Mouse (Mus musculus) embryonic facial prominence, embryonic 15.5 days (tissue): ENCODE measurements around the gene Tsc22d1. TPM values are rescaled to one million over a fixed set of nuclear protein-coding genes. Genes with fewer than 3 reads are reported as not detected.
A peak's percentile ranks its signal among the peaks of the same experiment; 100 is the strongest.

Experiments
- ATAC-seq: fragments of 200-750 bp; cut with Nextera tagmentation; 2 replicates; pipeline ENCODE4 v1.8.0; 2017; ENCODE audit warnings: low read depth, moderate TSS enrichment; ENCODE audit not compliant: insufficient number of reproducible peaks, low FRiP score, low TSS enrichment
- H3K27ac ChIP-seq: fragments of 300-500 bp; sonication (generic); replicated peaks from 2 replicates; pipeline ENCODE4 v1.5.1; 2015; ENCODE audit warnings: mild to moderate bottlenecking, inconsistent platforms
- H3K27me3 ChIP-seq: fragments of 300-500 bp; sonication (generic); 2 replicates; pipeline ENCODE4 v1.6.1; 2015; ENCODE audit warnings: inconsistent platforms
- H3K36me3 ChIP-seq: fragments of 300-500 bp; sonication (generic); 2 replicates; pipeline ENCODE4 v1.6.1; 2015; ENCODE audit warnings: mild to moderate bottlenecking, inconsistent platforms
- H3K4me1 ChIP-seq: fragments of 300-500 bp; sonication (generic); 2 replicates; pipeline ENCODE4 v1.6.1; 2015; ENCODE audit warnings: inconsistent platforms
- H3K4me2 ChIP-seq: fragments of 300-500 bp; sonication (generic); replicated peaks from 2 replicates; pipeline ENCODE4 v1.6.1; 2015; ENCODE audit warnings: mild to moderate bottlenecking, inconsistent platforms
- H3K4me3 ChIP-seq: fragments of 300-500 bp; sonication (generic); replicated peaks from 2 replicates; pipeline ENCODE4 v1.5.1; 2015; ENCODE audit warnings: mild to moderate bottlenecking, inconsistent platforms
- H3K9ac ChIP-seq: fragments of 300-500 bp; sonication (generic); 2 replicates; pipeline ENCODE4 v1.6.1; 2015; ENCODE audit warnings: inconsistent platforms
- H3K9me3 ChIP-seq: fragments of 300-500 bp; sonication (generic); replicated peaks from 2 replicates; pipeline ENCODE4 v1.6.1; 2016; ENCODE audit warnings: inconsistent platforms
- WGBS: fragments of 180-500 bp; shearing (Covaris S2); methylation state at CpG from one replicate; pipeline ENCODE4 v1.1.7; 2015; 5-methylcytosine and 5-hydroxymethylcytosine counted together
- polyA plus RNA-seq: library from polyadenylated mRNA; unstranded; fragments of >200 nt; fragmentation: Nextera tagmentation; extraction: Ambion mirVana; gene quantifications from 2 replicates; pipeline ENCODE4 v1.2.1, GENCODE M21; 2015

Gene Tsc22d1
- polyA plus RNA-seq, 1 experiment from 2014 or later, result 514 TPM

GRCm38 (mm10) chr14:76466641-76467323, 52.0 kb downstream of the Tsc22d1 start:
- Histone ChIP-seq H3K9me3 (no peaks in the 10 kb centered on the region), H3K27ac (peak overlapping the region; percentile 45; the same call in 1 of the 2 replicates)

GRCm38 (mm10) chr14:76467932-76468331, 53.2 kb downstream of the Tsc22d1 start:
- Histone ChIP-seq H3K9ac (no peak overlapping the region), H3K27me3 (no peaks in the 10 kb centered on the region), H3K4me3 (no peak overlapping the region), H3K27ac (peak overlapping the region; percentile 78), H3K4me1 (peaks cover 68% of the 10 kb centered on the region), H3K36me3 (no peaks in the 10 kb centered on the region), H3K9me3 (no peaks in the 10 kb centered on the region), H3K4me2 (0 out of 2 replicates have a peak overlapping the region, but pooled peaks have one; percentile 2)
- 25% methylated on average over 11 of the region's 11 CpGs for WGBS
- ATAC-seq, result peak; percentile 74

More at GRCm38 (mm10) chr14:76466641-76467323, 52.0 kb downstream of the Tsc22d1 start:
- H3K4me3 ChIP-seq, result no peak overlapping the region
- ATAC-seq, result peak; percentile 80
- H3K4me2 ChIP-seq, result no peak overlapping the region
- no peaks in the 10 kb centered on the region for H3K36me3 ChIP-seq
- H3K9ac ChIP-seq, result no peak overlapping the region
- peaks cover 58% of the 10 kb centered on the region for H3K4me1 ChIP-seq
- H3K27me3 ChIP-seq, result no peaks in the 10 kb centered on the region
- WGBS, result 34% methylated on average over 18 of the region's 18 CpGs

DNA sequence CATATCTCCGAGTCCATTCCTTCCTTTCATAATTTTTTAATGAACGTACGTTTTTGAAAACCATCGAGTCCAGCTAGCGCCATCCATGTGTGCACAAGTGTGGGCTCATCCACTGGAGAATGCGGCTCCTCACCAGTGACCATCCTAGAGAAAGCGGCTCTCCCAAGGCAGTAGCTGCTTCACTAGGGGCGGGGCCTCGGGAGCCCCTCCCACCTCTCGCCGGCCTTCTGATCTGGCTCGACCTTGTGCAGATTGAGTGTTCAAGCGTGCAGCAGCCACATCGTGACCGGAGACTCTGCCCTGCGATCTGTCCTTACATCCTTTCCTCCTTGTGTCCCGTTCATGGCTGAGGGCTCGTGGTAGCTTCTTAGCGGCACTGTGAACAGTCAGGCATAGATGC, 56.5 kb downstream of the Tsc22d1 start:
- Histone ChIP-seq H3K36me3 (no peaks in the 10 kb centered on the region), H3K9me3 (no peaks in the 10 kb centered on the region), H3K4me3 (no peak overlapping the region), H3K4me2 (no peak overlapping the region), H3K27ac (peak overlapping the region; percentile 68; the same call in 1 of the 2 replicates), H3K4me1 (peaks cover 49% of the 10 kb centered on the region), H3K9ac (no peak overlapping the region), H3K27me3 (no peaks in the 10 kb centered on the region)
- ATAC-seq, result no peak
- 78% methylated on average over 19 of the region's 19 CpGs for WGBS

DNA sequence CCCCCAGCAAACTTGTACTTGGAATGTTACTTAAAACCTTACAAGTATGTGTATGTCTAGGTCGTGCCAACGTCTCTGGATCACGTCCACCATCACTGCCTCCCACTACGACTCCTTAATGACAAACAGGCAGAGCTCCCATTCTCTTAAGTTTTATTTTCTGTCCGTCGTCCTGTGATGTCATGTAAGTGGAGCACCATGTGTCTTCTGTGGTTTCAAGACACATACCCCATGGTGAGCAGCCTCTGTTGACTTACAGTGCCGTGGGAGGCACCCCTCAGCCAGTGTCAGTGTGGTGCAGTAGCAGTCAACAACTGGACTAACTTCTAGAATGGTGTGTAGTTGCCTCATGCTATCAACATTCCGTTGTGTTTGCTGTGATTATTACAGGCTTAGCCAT, 57.7 kb downstream of the Tsc22d1 start:
- H3K4me3 ChIP-seq, result no peak overlapping the region
- no peaks in the 10 kb centered on the region for H3K27me3 ChIP-seq
- no peaks in the 10 kb centered on the region for H3K9me3 ChIP-seq
- H3K36me3 ChIP-seq, result no peaks in the 10 kb centered on the region
- H3K4me2 ChIP-seq, result no peak overlapping the region
- 35% methylated on average over 8 of the region's 8 CpGs for WGBS
- H3K9ac ChIP-seq, result no peak overlapping the region
- 0 out of 2 replicates have a peak, but pooled peaks have one; percentile 57 for ATAC-seq
- peaks cover 38% of the 10 kb centered on the region for H3K4me1 ChIP-seq
- H3K27ac ChIP-seq, result peak overlapping the region; percentile 68

DNA sequence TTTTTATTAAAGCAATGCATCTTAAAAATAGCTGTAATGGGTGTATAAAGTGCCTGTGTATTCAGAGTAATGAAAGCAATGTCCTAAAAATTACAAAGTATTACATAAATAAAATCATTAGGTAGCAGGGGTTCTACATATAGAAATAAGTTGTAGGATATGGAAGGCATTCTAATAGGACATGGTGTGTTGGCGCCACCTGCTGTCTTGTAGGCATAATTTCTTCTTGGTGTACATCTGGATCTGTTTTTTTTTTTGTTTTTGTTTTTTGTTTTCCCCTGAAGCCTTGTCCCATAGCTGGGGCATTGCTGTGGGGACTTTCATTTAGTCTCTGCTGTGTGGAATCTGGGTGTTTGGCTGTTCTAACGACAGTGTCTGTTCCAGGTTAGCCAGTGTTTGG, 58.6 kb downstream of the Tsc22d1 start:
- no peaks in the 10 kb centered on the region for H3K27me3 ChIP-seq
- WGBS, result 6% methylated on average over 2 of the region's 2 CpGs
- peaks cover 31% of the 10 kb centered on the region for H3K4me1 ChIP-seq
- no peaks in the 10 kb centered on the region for H3K9me3 ChIP-seq
- H3K27ac ChIP-seq, result no peak overlapping the region
- no peaks in the 10 kb centered on the region for H3K36me3 ChIP-seq
- H3K9ac ChIP-seq, result no peak overlapping the region
- no peak for ATAC-seq
- H3K4me2 ChIP-seq, result no peak overlapping the region
- H3K4me3 ChIP-seq, result no peak overlapping the region

GRCm38 (mm10) chr14:76474165-76474564, 59.4 kb downstream of the Tsc22d1 start:
- Histone ChIP-seq H3K9ac (no peak overlapping the region), H3K4me3 (no peak overlapping the region), H3K4me2 (no peak overlapping the region), H3K27ac (no peak overlapping the region), H3K4me1 (peaks cover 24% of the 10 kb centered on the region), H3K9me3 (no peaks in the 10 kb centered on the region), H3K36me3 (no peaks in the 10 kb centered on the region), H3K27me3 (no peaks in the 10 kb centered on the region)
- 65% methylated on average over 1 of the region's 1 CpGs for WGBS
- ATAC-seq, result no peak

DNA sequence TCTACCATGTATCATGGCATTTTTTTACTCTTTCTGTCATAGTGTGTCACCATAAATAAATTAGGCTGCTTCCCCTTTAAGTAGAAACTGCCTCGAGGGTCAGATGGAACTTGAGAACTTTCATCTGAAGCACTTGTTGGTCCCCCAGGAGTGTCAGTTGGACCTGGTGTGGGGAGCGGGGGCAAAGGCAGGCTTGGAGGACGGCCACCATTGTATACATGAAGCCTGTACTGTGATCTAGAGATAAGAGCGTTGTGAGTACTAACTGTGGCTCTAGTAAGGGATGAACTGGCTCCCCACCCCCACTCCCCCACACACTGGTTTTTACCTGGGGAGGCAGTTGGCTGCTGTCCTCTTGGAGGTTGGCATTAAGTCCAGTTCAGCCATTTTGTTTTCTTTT, 62.0 kb downstream of the Tsc22d1 start:
- Histone ChIP-seq H3K4me2 (no peak overlapping the region), H3K36me3 (no peaks in the 10 kb centered on the region), H3K4me3 (no peak overlapping the region), H3K4me1 (peaks cover 19% of the 10 kb centered on the region), H3K27me3 (no peaks in the 10 kb centered on the region), H3K9ac (no peak overlapping the region), H3K27ac (no peak overlapping the region), H3K9me3 (no peaks in the 10 kb centered on the region)
- WGBS, result 38% methylated on average over 4 of the region's 4 CpGs
- ATAC-seq, result no peak

DNA sequence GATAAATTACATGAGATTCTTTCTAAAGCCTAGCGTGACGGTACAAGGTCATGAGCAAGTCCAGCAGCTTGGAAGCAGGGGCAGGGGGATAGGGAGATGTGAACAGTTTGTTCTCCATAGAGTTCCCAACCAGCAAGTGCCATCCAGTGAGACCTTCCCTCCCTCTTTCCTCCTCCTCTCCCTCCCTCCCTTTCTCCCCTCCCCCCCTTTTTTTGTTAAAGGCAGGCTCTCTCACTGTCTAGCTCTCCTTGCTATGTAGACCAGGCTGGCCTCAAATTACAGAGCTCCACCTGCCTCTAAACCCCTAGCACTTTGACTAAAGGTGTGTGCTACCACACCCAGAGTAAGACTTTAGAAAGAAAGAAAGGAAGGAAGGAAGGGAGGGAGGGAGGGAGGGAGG, 63.3 kb downstream of the Tsc22d1 start:
- Histone ChIP-seq H3K9me3 (no peaks in the 10 kb centered on the region), H3K36me3 (no peaks in the 10 kb centered on the region), H3K4me2 (no peak overlapping the region), H3K27ac (no peak overlapping the region), H3K9ac (no peak overlapping the region), H3K27me3 (no peaks in the 10 kb centered on the region), H3K4me3 (no peak overlapping the region), H3K4me1 (peaks cover 6% of the 10 kb centered on the region)
- WGBS, result 86% methylated on average over 2 of the region's 2 CpGs
- no peak for ATAC-seq

DNA sequence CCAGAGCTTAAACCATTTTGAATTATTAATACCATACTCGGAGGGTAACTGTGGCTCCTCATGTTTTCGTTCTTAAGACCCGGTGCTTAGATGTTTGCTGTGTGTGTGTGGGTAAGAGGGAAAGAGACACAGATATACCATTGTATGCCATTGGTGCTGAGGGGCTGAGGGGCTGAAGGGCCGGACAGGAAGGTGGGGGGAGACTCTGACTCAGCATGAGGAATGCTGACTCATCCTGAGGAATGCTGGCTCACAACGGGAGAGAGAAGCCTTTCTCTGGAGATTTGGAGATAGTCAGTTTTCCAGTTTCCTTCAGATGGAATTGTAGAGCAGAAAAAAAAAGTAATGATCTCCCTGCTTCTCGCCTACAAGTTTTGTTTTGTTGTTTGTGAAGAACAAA, 63.9 kb downstream of the Tsc22d1 start:
- Histone ChIP-seq H3K4me2 (no peak overlapping the region), H3K27ac (no peak overlapping the region), H3K4me3 (no peak overlapping the region), H3K36me3 (no peaks in the 10 kb centered on the region), H3K9ac (no peak overlapping the region), H3K9me3 (no peaks in the 10 kb centered on the region), H3K4me1 (peaks cover 6% of the 10 kb centered on the region), H3K27me3 (no peaks in the 10 kb centered on the region)
- ATAC-seq, result no peak
- 29% methylated on average over 6 of the region's 6 CpGs for WGBS

DNA sequence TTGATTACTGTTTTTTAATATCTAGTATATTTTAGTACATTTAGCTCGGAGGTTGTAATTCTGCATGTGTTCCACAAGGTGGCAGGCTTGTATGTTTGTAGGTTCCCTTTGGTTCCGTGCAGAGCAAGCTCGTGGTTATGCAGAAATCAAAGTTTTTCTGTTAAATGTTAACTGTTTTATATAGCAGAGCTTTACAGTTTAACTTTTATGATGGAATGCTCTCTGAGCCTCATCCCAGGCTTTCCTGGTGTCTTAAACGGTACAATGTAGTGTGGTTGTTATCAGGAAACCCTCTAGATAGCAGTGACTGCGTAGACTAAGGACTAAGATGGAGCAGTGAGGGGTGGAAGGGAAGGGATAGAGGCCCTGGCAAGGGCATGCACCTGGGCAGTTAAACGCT, 65.1 kb downstream of the Tsc22d1 start:
- Histone ChIP-seq H3K27ac (no peak overlapping the region), H3K27me3 (no peaks in the 10 kb centered on the region), H3K4me2 (no peak overlapping the region), H3K36me3 (no peaks in the 10 kb centered on the region), H3K4me1 (peaks cover 6% of the 10 kb centered on the region), H3K9me3 (no peaks in the 10 kb centered on the region), H3K9ac (no peak overlapping the region), H3K4me3 (no peak overlapping the region)
- ATAC-seq, result 0 out of 2 replicates have a peak, but pooled peaks have one; percentile 34
- WGBS, result 34% methylated on average over 6 of the region's 6 CpGs

DNA sequence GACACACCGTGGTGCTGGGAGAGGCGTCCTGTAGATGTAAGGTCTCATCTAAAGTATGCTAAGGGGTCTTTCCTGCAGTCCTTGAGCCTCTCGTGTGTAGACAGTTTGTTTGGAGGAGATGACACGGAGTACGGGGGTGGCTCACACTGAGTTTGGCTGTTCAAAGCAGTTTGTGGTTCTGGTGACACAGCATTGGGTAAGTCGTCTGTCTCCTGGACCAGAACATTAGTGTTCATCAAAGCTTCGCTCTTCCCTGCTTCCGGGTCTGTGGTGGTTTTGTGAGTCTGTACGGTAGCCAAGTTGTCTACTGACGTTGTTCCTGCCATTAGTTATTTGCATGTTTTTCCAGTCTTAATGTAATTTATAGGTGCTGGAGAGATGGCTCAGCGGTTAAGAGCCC, 65.7 kb downstream of the Tsc22d1 start:
- H3K27me3 ChIP-seq, result no peaks in the 10 kb centered on the region
- H3K9me3 ChIP-seq, result no peaks in the 10 kb centered on the region
- WGBS, result 82% methylated on average over 11 of the region's 11 CpGs

GRCm38 (mm10) chr14:76483701-76484100, 68.9 kb downstream of the Tsc22d1 start:
- ATAC-seq, result no peak
- H3K27me3 ChIP-seq, result no peaks in the 10 kb centered on the region
- WGBS, result 90% methylated on average over 1 of the region's 1 CpGs
- no peaks in the 10 kb centered on the region for H3K36me3 ChIP-seq
- no peak overlapping the region for H3K27ac ChIP-seq
- no peak overlapping the region for H3K4me2 ChIP-seq
- no peak overlapping the region for H3K4me3 ChIP-seq
- no peaks in the 10 kb centered on the region for H3K9me3 ChIP-seq
- peaks cover 20% of the 10 kb centered on the region for H3K4me1 ChIP-seq
- no peak overlapping the region for H3K9ac ChIP-seq

More for the DNA sequence above, 65.7 kb downstream of the Tsc22d1 start:
- ATAC-seq, result no peak
- H3K36me3 ChIP-seq, result no peaks in the 10 kb centered on the region
- no peak overlapping the region for H3K4me2 ChIP-seq
- no peak overlapping the region for H3K4me3 ChIP-seq
- H3K27ac ChIP-seq, result no peak overlapping the region
- no peak overlapping the region for H3K9ac ChIP-seq
- peaks cover 6% of the 10 kb centered on the region for H3K4me1 ChIP-seq
